Mouse (Mus musculus): ENCODE measurements around the gene Fam8a1.

Fam8a1 gene

DNA sequence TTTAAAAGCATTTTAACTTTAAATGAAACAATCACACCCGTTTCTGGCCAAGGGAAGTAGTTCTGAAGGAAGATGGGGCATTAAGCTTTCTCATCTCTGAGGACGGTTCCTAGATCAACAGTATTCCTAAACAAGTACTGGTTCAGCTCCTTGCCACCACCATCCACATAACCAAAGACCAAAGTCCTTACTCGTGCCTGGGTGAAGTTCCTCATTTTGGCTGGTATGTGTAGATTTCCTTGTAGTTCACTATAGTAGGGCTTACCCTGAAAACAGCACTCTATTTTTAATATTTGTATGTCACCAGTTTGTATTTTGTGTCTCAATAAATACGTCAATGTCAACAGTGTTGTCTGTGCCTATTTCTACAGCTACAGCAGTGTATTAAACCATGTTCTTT, 8.4 kb downstream of the Fam8a1 start:
- no peak for DNase-seq

DNA sequence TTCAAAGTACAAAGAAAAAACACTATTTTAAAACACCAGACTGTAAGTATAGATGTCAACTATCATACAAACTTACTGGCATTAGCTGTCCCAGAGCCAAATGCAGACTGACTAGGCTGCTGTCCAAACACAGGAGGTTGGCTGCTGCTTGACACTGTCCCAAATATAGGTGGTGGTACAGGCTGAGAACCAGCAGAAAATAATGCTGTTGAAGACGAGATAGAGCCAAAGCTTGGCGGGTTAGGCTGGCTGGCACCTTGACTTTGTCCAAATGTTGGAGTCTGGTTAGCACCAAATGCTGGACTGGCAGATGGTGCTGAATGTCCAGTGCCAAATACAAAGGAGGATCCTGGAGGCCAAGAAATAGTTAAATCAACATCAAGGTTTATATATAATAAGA, 13.6 kb downstream of the Fam8a1 start:
- no peak for DNase-seq

DNA sequence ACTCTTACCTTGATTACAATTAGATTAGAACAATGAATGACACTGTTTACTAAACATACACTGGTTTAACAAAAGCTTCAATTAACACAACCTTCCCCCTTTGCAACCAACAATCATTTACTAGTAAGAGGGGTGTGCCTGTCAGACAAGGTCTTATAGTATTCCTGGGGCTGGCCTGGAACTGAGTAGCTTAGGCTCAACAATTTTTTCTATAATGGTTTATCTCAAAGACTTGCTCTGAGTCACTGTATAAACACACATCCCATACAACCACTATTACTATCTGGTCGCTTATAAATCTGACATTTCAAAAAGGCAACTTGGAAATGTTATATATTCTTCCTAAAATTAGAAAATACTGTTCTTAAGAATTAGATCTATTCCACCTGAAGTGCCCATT, 14.0 kb downstream of the Fam8a1 start:
- no peak for DNase-seq

DNA sequence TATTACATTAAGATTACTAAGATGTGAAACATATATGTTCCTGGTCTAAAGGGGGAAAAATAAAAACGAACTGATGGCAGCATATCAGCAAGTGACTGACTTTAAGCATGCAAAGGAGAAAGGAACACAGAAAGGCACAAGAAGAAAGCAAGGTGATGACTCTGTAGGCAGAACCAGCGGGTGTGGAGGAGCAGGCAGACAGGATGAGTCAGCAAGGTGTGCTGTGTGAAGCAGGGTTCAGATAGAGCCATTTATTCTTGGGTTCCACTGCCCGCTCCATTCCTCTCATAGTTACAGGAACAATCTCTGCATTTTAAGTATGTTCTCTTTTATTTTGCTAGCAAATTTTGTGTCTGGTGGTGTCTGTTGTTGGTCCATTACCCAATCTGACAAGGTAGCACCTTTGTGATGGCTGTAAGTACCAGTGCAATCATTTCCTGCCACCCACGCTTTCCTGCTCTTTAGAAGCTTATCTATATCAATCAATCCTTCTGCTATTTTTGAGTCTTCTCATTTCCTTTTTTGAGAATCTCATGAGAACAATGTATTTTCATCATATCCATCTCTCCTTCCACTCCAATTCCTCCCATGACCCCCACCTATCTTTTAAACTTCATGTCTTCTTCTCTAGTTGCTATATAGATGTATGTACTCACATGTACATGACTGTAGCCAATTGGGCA, 21.4 kb downstream of the Fam8a1 start:
- DNase-seq = peak; percentile 27

DNA sequence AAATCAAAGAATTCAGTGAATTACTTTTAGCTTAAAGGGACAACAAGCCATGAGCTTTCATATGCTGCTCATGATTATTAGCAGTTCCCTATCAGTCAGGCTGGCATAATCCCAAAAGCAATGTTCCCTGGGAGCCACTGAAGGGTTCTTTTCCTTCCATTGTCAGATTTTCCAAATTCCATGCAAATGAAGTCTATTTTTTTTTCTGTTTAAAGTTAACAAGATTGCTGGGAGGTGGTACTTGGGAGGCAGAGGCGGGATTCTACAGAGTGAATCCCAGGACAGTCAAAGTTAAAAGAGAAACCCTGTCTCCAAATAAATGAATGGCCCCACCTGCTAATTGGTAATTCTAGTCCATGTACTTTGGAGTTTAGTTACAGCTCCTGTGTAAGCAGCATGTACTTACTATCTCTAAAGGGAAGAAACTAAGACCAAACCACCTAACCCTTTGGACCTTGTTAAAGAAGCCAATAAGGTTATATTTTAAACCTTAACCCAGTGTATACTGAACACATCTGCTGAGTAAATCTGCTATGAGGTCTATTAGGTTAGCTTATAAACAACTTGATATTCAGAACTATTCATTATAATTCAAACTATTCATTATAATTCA, 26.1 kb downstream of the Fam8a1 start:
- DNase-seq = no peak

DNA sequence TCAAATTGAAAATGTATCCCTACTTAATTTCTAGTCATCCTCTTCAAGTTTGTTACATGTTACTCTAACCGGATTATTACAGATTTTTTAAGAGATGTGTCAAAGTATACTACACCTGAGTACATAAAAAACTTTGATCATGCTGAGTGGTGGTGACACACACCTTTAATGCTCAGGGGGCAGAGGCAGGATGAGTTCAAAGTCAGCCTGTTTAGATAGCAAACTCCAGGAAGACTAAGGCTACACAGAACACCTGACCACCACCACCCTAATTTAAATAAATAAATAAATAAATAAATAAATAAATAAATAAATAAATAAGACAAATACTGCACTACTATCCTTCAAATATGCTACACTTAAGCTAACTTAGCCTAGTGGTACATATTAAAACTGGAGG, 26.6 kb downstream of the Fam8a1 start:
- no peak for DNase-seq

DNA sequence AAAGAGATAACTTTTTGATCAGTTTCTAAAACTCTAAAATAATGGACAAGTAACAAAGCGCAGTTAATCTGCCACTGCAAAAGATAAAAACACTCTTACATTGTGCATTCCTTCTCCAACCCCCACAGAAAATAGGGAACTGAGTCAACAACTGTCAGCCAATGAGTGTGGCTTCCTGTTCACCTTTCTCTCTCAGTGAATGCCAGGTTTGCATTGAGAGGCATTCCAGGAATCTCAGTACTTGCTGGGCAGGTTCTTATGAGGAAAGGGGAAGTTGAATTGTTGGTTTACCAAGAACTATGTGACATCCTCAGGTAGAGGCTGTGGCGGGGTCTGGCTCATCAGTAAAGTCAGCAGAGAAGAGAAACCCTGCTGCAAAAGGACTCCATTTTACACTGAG, 27.5 kb downstream of the Fam8a1 start:
- DNase-seq = no peak

DNA sequence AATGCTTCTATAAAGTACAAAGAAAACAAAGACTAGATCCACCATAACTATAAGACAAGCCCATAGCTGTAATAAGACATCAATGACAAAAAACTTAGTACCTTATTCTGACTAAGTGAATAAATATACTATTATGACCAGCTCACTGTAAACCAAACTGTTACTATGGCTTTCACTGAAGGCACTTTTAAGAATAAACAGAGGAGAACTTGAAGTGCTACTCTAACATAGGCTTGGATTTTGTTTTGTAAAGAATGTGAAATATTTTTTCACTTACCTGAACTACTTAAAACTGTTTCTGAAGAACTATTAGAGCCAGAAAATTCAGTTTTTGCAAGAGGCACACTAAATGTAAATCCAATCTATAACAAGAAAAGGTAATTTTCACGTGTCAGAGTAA, 30.1 kb downstream of the Fam8a1 start:
- no peak for DNase-seq

DNA sequence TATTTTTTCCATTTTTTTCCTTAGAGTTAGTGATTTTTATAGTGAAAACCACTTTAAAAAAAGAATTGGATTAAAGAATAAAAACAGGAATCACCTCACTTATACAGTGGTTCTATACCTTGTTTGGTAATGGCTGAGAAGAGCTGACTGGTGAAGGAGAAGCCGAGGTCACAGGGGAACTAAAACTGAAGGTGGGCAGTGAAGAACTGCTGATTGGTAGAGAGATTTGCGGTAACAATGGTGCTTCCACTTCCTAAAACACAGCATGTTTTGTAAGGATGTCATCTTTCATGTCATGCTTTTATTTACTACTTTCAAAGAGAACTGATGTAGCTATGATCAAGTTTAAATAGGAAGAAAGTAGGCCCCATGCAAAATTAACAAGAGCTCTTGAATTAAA, 32.2 kb downstream of the Fam8a1 start:
- DNase-seq = no peak

DNA sequence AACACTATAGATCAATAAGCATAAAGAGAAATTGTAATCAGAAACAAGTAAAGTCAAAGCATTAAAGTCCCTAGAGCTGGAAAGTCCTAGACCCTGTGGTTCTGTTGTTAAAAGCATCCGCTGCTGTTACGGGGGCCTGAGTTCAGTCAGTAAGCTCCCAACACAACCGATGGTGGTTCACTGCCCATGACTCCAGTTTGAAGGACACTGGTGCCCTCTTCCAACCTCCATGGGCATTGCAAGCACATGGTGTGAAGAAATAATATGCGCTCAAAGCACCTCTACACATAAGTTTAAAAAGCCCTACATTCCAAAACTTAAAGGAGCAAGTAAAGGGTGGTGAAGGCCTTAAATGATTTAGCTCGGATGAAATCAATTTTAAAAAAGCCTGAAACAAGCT, 33.8 kb downstream of the Fam8a1 start:
- peak; percentile 40 for DNase-seq

DNA sequence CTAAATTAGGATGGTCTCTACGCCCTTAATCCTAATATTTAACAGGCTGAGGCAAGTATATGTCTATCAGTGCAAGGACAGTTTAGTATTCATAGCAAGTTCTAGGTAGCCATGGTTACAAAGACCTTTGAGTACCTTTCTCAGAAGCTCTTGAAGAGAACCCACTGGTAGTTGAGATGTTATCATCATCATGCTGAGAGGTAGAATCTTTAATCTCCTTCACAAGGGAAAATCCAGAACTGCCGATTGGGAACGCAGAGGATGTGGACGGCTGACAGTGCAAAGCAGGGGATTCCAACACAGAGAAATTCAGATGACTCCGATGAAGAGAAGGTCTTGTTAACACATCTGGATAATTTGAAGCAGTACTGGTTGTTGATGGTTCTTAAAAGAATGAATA, 44.2 kb downstream of the Fam8a1 start:
- DNase-seq = no peak

DNA sequence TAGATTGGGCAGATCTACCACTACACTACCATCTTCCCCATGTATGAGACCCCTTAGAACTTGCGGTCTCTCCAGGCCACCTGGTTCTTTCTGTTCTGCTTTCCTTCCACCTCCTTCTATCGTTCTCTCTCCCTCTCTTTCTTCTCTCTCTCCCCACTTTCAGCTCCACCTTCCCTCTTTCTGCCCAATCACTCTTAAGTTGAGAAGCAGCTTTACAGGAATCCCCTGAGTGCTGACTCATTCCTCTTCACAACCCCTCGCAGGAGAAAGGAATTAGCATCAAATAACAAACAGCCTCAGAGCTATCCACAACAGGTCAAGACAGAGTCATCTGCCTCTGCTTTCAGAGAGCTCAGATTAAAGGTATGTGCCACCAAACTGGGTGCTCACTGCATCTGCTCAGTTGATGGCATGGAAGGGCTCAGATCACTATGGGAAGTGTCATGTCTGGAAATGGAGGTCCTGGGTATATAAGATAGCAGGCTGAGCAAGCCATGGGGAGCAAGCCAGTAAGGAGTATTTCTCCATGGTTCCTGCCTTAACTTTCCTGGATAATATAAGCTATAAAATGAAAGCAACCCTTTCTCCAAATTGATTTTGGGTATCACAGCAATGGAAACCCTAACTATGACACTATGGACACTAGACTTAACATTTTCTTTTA, 46.8 kb downstream of the Fam8a1 start:
- no peak for DNase-seq

DNA sequence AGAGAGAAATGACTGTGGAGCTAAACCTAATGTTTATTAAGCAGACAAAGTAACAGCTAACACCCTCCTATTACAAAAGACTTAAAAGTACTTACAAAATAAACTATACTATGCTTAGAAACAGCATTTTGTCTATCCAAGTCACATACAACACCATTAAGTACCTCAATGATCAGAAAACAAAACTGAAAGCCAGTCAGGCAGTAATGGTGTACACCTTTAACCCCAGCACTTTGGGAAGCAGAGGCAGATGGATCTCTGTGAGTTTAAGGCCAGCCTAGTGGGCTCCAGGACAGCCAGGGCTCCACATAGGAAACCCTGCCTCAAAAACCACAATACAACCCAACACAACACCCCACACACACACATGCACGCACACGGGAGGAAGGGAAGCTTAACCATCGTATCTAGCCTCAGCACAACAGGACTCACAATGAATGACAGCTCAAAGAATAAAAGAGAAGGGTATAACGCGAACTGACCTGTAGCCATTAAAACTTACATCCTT, 49.6 kb downstream of the Fam8a1 start:
- no peak for DNase-seq

DNA sequence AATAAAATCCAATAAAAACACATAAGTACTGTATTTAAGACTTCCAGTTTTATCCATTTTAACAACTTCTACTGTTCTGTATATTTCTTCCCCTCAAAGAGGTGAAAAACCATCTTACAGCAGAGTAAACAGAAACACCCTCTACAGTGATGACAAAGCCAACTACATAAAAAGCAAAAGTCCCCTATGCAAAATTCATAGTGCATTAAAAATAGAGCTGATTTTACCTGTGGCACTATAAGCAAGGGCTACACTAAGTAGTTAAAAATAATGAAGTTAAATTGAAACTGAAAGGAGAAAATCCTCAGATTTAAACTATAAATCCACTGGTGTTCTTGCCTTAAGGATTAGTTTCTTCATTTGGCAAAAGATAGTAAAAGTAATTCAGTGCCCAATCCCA, 51.7 kb downstream of the Fam8a1 start:
- no peak for DNase-seq

DNA sequence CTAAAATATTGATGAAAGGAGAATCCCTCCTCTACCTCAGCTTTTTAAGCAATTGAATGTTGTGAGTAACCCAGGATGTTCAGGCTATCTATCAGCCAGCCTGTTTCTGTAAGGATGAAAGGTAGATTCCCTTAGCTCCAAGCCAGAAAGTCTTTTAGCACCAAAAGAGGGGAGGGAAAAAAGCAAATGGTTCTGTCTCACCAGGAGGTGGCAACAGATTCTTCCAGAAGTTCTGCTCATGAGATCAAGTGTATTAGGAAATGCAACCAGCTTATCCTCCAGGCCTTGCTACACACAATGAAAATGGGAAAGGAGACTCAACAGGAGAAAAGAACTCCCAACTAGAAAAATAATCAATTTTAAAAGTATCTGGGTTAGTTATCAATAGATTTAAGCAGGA, 55.0 kb downstream of the Fam8a1 start:
- no peak for DNase-seq

DNA sequence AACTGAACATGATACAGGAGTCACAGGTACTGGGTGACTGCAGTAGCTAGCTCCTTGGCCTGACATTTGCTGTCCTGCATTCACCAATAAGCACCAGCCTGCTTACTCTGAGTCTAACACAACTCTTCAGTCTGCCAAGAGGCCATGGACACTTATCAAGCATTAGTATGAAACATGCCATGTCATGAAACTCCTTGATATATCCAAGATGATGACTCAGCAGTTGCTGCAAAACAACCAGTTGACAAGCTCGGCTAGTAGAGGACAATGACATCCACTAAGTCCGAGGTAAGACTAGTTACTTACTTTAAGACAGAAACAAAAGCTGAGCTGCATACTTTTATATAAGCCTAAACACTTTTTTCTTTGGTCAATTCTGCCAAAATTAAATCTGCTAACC, 55.9 kb downstream of the Fam8a1 start:
- DNase-seq = no peak

DNA sequence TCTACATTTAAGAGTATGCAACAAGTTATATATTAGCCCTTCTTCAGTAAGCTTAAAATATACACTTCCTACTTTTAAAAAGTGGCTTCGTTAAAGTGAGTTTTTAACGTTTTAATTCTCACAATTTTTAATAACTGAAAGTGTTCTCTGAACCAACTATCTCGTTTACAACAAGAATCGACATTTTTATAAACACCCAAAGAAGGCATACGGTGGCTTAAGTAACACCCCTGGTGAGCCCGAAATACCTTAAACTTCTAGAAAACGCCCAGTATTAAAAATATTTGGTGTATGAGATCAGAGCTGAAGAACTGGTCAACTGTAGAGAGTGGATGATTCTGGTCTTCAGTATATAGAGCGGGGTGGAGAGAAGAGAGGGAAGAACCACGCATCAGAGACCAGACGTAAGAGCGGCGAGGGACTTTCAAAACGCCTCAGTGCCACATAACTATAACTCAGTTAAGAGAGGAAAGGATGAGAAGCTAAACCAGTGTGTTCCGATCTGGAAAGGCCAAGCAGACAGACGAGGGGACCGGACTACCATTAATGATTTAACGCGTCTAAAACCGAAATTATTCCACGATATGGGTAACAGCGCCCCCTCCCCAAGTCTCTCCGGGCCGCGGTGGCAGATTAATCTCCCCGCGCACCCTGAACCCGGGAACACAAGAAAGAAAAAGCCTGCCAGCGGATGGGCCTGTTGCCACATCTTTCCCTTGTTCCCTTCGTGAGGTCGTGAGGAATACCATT, 57.1 kb downstream of the Fam8a1 start:
- DNase-seq = peak; percentile 46

DNA sequence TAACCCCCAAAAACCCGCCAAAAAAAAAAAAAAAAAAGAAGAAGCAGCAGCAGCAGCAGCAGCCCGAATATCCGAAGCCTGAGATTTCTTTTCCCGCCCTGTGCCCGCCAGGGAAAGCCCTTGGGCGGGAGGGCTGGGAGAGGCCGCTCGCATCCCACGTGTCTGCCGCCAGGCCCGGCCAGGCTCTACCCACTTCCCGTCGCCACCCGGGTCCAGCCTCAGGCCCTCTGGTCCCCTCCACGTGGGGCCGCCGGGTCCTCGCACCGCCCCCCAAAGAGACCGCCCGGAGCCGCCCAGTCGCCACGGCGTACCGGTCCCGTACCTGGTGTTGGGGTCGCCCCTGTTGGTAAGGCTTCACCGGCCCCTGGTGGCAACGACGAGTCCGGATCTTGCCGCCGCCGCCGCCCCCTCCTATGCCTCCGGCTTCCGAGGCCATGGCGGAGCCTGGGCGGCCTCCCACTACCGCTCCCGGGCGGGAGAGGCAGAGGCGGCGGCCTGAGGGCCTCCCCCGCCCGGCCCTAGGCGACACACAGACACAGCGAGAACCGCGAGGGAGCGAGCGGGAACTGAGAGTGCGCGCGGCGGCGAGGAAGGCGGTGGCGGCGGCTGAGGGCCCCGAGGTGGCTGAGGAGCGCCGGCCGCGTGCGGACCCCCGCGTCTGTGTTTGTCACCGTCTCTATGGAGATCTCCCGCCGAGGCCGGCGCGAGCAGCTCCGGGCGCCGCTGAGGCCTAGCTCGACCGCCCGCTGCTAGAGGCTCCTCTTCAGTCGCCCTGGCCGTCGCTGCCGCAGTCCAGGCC, 57.9 kb downstream of the Fam8a1 start:
- DNase-seq = peak; percentile 71
